In genomic region chr7:135544321-135544720, GRCm38 (mm10) we compare ENCODE assay signal across 28 mouse cellular contexts. TPM values are rescaled to one million over a fixed set of nuclear protein-coding genes. Genes with fewer than 3 reads are reported as not detected.
"Had no signal": no experiment of that assay in that cellular context is flagged by ENCODE, and none has a peak within 500 bp of the region (broad histone marks: within the 10 kb centered on the region; RNA-seq: fewer than 3 reads in every experiment).

No protein-coding gene starts in this region.

- H3K4me1 ChIP-seq: limb, embryonic 10.5 days; midbrain, embryonic 12.5 days had no signal

- H3K27ac ChIP-seq: kidney, postnatal 0 days; limb, embryonic 10.5 days; limb, embryonic 13.5 days; liver, embryonic 12.5 days; liver, embryonic 15.5 days; midbrain, embryonic 12.5 days; midbrain, embryonic 15.5 days; neural tube, embryonic 12.5 days; neural tube, embryonic 15.5 days had no signal

- H3K27me3 ChIP-seq: liver, embryonic 12.5 days; liver, embryonic 15.5 days had no signal

- DNase-seq: kidney, adult 2 months; kidney, postnatal 25 days; layer of hippocampus, adult 9-11 months; liver; lung, adult 2 months; lung, postnatal 14 days; lung, postnatal 4 days; retina, postnatal 1 day; right cerebral cortex, postnatal 25 days; spleen, adult 18-20 months; thymus, adult 18-20 months; thymus, postnatal 36 days had no signal

- H3K4me3 ChIP-seq: limb, embryonic 10.5 days; limb, embryonic 13.5 days; liver, embryonic 12.5 days; liver, embryonic 15.5 days; midbrain, embryonic 12.5 days; midbrain, embryonic 15.5 days; neural tube, embryonic 12.5 days; neural tube, embryonic 15.5 days had no signal

- H3K36me3 ChIP-seq: limb, embryonic 10.5 days; limb, embryonic 13.5 days; liver, embryonic 12.5 days; liver, embryonic 15.5 days; midbrain, embryonic 12.5 days; midbrain, embryonic 15.5 days; neural tube, embryonic 12.5 days; neural tube, embryonic 15.5 days had no signal

RNA-seq across cellular contexts. Expression of gene Clrn3, which starts 15.9 kb away (rescaled TPM):
- total RNA-seq: layer of hippocampus, postnatal 25 days; left cerebral cortex, adult 18-20 months; left cerebral cortex, postnatal 25 days; megakaryocyte progenitor cell, adult 5-6 weeks; megakaryocyte-erythroid progenitor cell, adult 5-6 weeks had no signal
- polyA plus RNA-seq: limb, embryonic 10.5 days; limb, embryonic 13.5 days; liver, embryonic 12.5 days; lung, adult 2 months; lung, embryonic 16.5 days; midbrain, embryonic 12.5 days; midbrain, embryonic 15.5 days; neural tube, embryonic 12.5 days; neural tube, embryonic 15.5 days; urinary bladder, adult 2 months had no signal
